Mouse (Mus musculus): ENCODE results near the gene Adat1. TPM values are rescaled to one million over a fixed set of nuclear protein-coding genes. Genes with fewer than 3 reads are reported as not detected.
A peak's percentile ranks its signal among the peaks of the same experiment; 100 is the strongest.

Adat1 gene
- polyA plus RNA-seq, 1 experiment: 22.3 TPM

- TF ChIP-seq CTCF (IDR thresholded peaks at IDR 0.05; ENCODE audit: low read depth, low read length): no peak
- no peak for TF ChIP-seq POLR2A (IDR thresholded peaks at IDR 0.05; ENCODE audit: insufficient read depth, low read length)
- TF ChIP-seq EP300 (IDR thresholded peaks at IDR 0.05; ENCODE audit: insufficient read depth, low read depth, low read length): no peak
- H3K27ac ChIP-seq (ENCODE audit: insufficient read depth, low read length): no peak overlapping the region
- peaks cover 74% of the 10 kb centered on the region for H3K36me3 ChIP-seq (ENCODE audit: control insufficient read depth, insufficient read depth, low read length, poor library complexity, severe bottlenecking)
Measured at GRCm38 (mm10) chr8:112004754-112005153, 12.7 kb upstream of the Adat1 start.

GRCm38 (mm10) chr8:111992703-111993039 lies 569 bp upstream of the Adat1 start:
- TF ChIP-seq POLR2A (IDR thresholded peaks at IDR 0.05; ENCODE audit: insufficient read depth, low read length) (no peak), EP300 (IDR thresholded peaks at IDR 0.05; ENCODE audit: insufficient read depth, low read depth, low read length) (no peak), CTCF (IDR thresholded peaks at IDR 0.05; ENCODE audit: low read depth, low read length) (no peak)
- H3K36me3 ChIP-seq (ENCODE audit: control insufficient read depth, insufficient read depth, low read length, poor library complexity, severe bottlenecking): peaks cover 59% of the 10 kb centered on the region

More at GRCm38 (mm10) chr8:112004754-112005153, 12.7 kb upstream of the Adat1 start:
- H3K4me3 ChIP-seq (ENCODE audit: low read depth, low read length): no peak overlapping the region
- no peaks in the 10 kb centered on the region for H3K27me3 ChIP-seq (ENCODE audit: control insufficient read depth, insufficient read depth, low read length, poor library complexity, severe bottlenecking)
- H3K4me1 ChIP-seq (ENCODE audit: control insufficient read depth, insufficient read depth, low read length): no peaks in the 10 kb centered on the region
- H3K9me3 ChIP-seq (replicated peaks; ENCODE audit: control insufficient read depth, insufficient read depth, low read length, poor library complexity, severe bottlenecking): no peaks in the 10 kb centered on the region
- no peak overlapping the region for H3K9ac ChIP-seq (ENCODE audit: low read depth, poor library complexity, severe bottlenecking)

GRCm38 (mm10) chr8:111991278-111991677 lies 824 bp downstream of the Adat1 start:
- no peaks in the 10 kb centered on the region for H3K9me3 ChIP-seq (replicated peaks; ENCODE audit: control insufficient read depth, insufficient read depth, low read length, poor library complexity, severe bottlenecking)
- H3K27ac ChIP-seq (ENCODE audit: insufficient read depth, low read length): no peak overlapping the region
- H3K27me3 ChIP-seq (ENCODE audit: control insufficient read depth, insufficient read depth, low read length, poor library complexity, severe bottlenecking): no peaks in the 10 kb centered on the region
- TF ChIP-seq POLR2A (IDR thresholded peaks at IDR 0.05; ENCODE audit: insufficient read depth, low read length): no peak
- TF ChIP-seq CTCF (IDR thresholded peaks at IDR 0.05; ENCODE audit: low read depth, low read length): no peak
- TF ChIP-seq EP300 (IDR thresholded peaks at IDR 0.05; ENCODE audit: insufficient read depth, low read depth, low read length): no peak
- no peak overlapping the region for H3K4me3 ChIP-seq (ENCODE audit: low read depth, low read length)
- H3K4me1 ChIP-seq (ENCODE audit: control insufficient read depth, insufficient read depth, low read length): no peaks in the 10 kb centered on the region
- H3K9ac ChIP-seq (ENCODE audit: low read depth, poor library complexity, severe bottlenecking): peak overlapping the region; percentile 73
- peaks cover 58% of the 10 kb centered on the region for H3K36me3 ChIP-seq (ENCODE audit: control insufficient read depth, insufficient read depth, low read length, poor library complexity, severe bottlenecking)

More at GRCm38 (mm10) chr8:111992703-111993039, 569 bp upstream of the Adat1 start:
- H3K4me1 ChIP-seq (ENCODE audit: control insufficient read depth, insufficient read depth, low read length): no peaks in the 10 kb centered on the region
- no peaks in the 10 kb centered on the region for H3K9me3 ChIP-seq (replicated peaks; ENCODE audit: control insufficient read depth, insufficient read depth, low read length, poor library complexity, severe bottlenecking)
- H3K27ac ChIP-seq (ENCODE audit: insufficient read depth, low read length): no peak overlapping the region
- no peak overlapping the region for H3K4me3 ChIP-seq (ENCODE audit: low read depth, low read length)
- no peaks in the 10 kb centered on the region for H3K27me3 ChIP-seq (ENCODE audit: control insufficient read depth, insufficient read depth, low read length, poor library complexity, severe bottlenecking)
- no peak overlapping the region for H3K9ac ChIP-seq (ENCODE audit: low read depth, poor library complexity, severe bottlenecking)

- Histone ChIP-seq H3K9ac (ENCODE audit: low read depth, poor library complexity, severe bottlenecking) (no peak overlapping the region), H3K27ac (ENCODE audit: insufficient read depth, low read length) (no peak overlapping the region), H3K9me3 (replicated peaks; ENCODE audit: control insufficient read depth, insufficient read depth, low read length, poor library complexity, severe bottlenecking) (no peaks in the 10 kb centered on the region), H3K36me3 (ENCODE audit: control insufficient read depth, insufficient read depth, low read length, poor library complexity, severe bottlenecking) (peaks cover 59% of the 10 kb centered on the region), H3K4me3 (ENCODE audit: low read depth, low read length) (no peak overlapping the region), H3K27me3 (ENCODE audit: control insufficient read depth, insufficient read depth, low read length, poor library complexity, severe bottlenecking) (no peaks in the 10 kb centered on the region), H3K4me1 (ENCODE audit: control insufficient read depth, insufficient read depth, low read length) (no peaks in the 10 kb centered on the region)
- no peak for TF ChIP-seq POLR2A (IDR thresholded peaks at IDR 0.05; ENCODE audit: insufficient read depth, low read length)
- TF ChIP-seq CTCF (IDR thresholded peaks at IDR 0.05; ENCODE audit: low read depth, low read length): peak; percentile 91
- TF ChIP-seq EP300 (IDR thresholded peaks at IDR 0.05; ENCODE audit: insufficient read depth, low read depth, low read length): no peak
Measured at GRCm38 (mm10) chr8:111989911-111990310, 2.2 kb downstream of the Adat1 start.

GRCm38 (mm10) chr8:111984511-111984910 lies 7.6 kb downstream of the Adat1 start:
- H3K27ac ChIP-seq (ENCODE audit: insufficient read depth, low read length): no peak overlapping the region
- no peak overlapping the region for H3K9ac ChIP-seq (ENCODE audit: low read depth, poor library complexity, severe bottlenecking)
- no peak overlapping the region for H3K4me3 ChIP-seq (ENCODE audit: low read depth, low read length)
- TF ChIP-seq EP300 (IDR thresholded peaks at IDR 0.05; ENCODE audit: insufficient read depth, low read depth, low read length) (no peak), CTCF (IDR thresholded peaks at IDR 0.05; ENCODE audit: low read depth, low read length) (no peak), POLR2A (IDR thresholded peaks at IDR 0.05; ENCODE audit: insufficient read depth, low read length) (no peak)
- H3K27me3 ChIP-seq (ENCODE audit: control insufficient read depth, insufficient read depth, low read length, poor library complexity, severe bottlenecking): no peaks in the 10 kb centered on the region
- no peaks in the 10 kb centered on the region for H3K9me3 ChIP-seq (replicated peaks; ENCODE audit: control insufficient read depth, insufficient read depth, low read length, poor library complexity, severe bottlenecking)
- no peaks in the 10 kb centered on the region for H3K4me1 ChIP-seq (ENCODE audit: control insufficient read depth, insufficient read depth, low read length)
- H3K36me3 ChIP-seq (ENCODE audit: control insufficient read depth, insufficient read depth, low read length, poor library complexity, severe bottlenecking): peaks cover 72% of the 10 kb centered on the region

GRCm38 (mm10) chr8:111982116-111982515 lies 10.0 kb downstream of the Adat1 start:
- no peaks in the 10 kb centered on the region for H3K9me3 ChIP-seq (replicated peaks; ENCODE audit: control insufficient read depth, insufficient read depth, low read length, poor library complexity, severe bottlenecking)
- H3K27ac ChIP-seq (ENCODE audit: insufficient read depth, low read length): no peak overlapping the region
- peak; percentile 84 for TF ChIP-seq CTCF (IDR thresholded peaks at IDR 0.05; ENCODE audit: low read depth, low read length)
- TF ChIP-seq POLR2A (IDR thresholded peaks at IDR 0.05; ENCODE audit: insufficient read depth, low read length): no peak
- no peak for TF ChIP-seq EP300 (IDR thresholded peaks at IDR 0.05; ENCODE audit: insufficient read depth, low read depth, low read length)
- H3K9ac ChIP-seq (ENCODE audit: low read depth, poor library complexity, severe bottlenecking): no peak overlapping the region
- peaks cover 64% of the 10 kb centered on the region for H3K36me3 ChIP-seq (ENCODE audit: control insufficient read depth, insufficient read depth, low read length, poor library complexity, severe bottlenecking)
- H3K4me1 ChIP-seq (ENCODE audit: control insufficient read depth, insufficient read depth, low read length): no peaks in the 10 kb centered on the region
- H3K27me3 ChIP-seq (ENCODE audit: control insufficient read depth, insufficient read depth, low read length, poor library complexity, severe bottlenecking): no peaks in the 10 kb centered on the region
- no peak overlapping the region for H3K4me3 ChIP-seq (ENCODE audit: low read depth, low read length)
